Mouse (Mus musculus) v-Abl transformed pro-B cells (cell line): ENCODE measurements at regions not wholly inside any gene's neighbourhood (a gene's known extent, or its start where the extent isn't known, plus 50 kb on each side); places are given as distances from the start of the nearest gene placed in this dataset.

Source experiments
- in situ Hi-C, 2 experiments: fragments of 400-800 bp; cut with MboI; formaldehyde crosslinking; loops; one replicate each; pipeline ENCODE4 v1.15.1; 2025; ENCODE audit not compliant: unreplicated experiment in 2 of 2

- in situ Hi-C loops = no loop called here
These were observed 147.8 kb upstream of the Zfp703 start for GRCm38 (mm10) chr8:26829313-26829712.

GRCm38 (mm10) chr8:26831148-26831547 lies 146.0 kb upstream of the Zfp703 start:
- in situ Hi-C loops = no loop called here

- in situ Hi-C loops = no loop called here
These were observed 145.3 kb upstream of the Zfp703 start for GRCm38 (mm10) chr8:26831790-26832189.

GRCm38 (mm10) chr8:26832546-26832945 lies 144.6 kb upstream of the Zfp703 start:
- in situ Hi-C loops = no loop called here

- in situ Hi-C loops = no loop called here
These were observed 143.8 kb upstream of the Zfp703 start for GRCm38 (mm10) chr8:26833297-26833696.

- in situ Hi-C loops = no loop called here
These were observed 143.3 kb upstream of the Zfp703 start for GRCm38 (mm10) chr8:26833784-26834183.

- in situ Hi-C loops = no loop called here
These were observed 142.5 kb upstream of the Zfp703 start for GRCm38 (mm10) chr8:26834604-26835003.

GRCm38 (mm10) chr8:26835076-26835475 lies 142.0 kb upstream of the Zfp703 start:
- in situ Hi-C loops = no loop called here

- in situ Hi-C loops = no loop called here
These were observed 141.5 kb upstream of the Zfp703 start for GRCm38 (mm10) chr8:26835616-26836015.

GRCm38 (mm10) chr8:26836552-26836951 lies 140.6 kb upstream of the Zfp703 start:
- in situ Hi-C loops = no loop called here

- in situ Hi-C loops = no loop called here
These were observed 136.8 kb upstream of the Zfp703 start for GRCm38 (mm10) chr8:26840286-26840685.

- in situ Hi-C loops = no loop called here
These were observed 136.1 kb upstream of the Zfp703 start for GRCm38 (mm10) chr8:26840745-26841680.

- in situ Hi-C loops = no loop called here
These were observed 133.4 kb upstream of the Zfp703 start for GRCm38 (mm10) chr8:26843714-26844113.

- in situ Hi-C loops = no loop called here
These were observed 132.9 kb upstream of the Zfp703 start for GRCm38 (mm10) chr8:26844132-26844808.

- in situ Hi-C loops = no loop called here
These were observed 132.3 kb upstream of the Zfp703 start for GRCm38 (mm10) chr8:26844809-26845143.

- in situ Hi-C loops = no loop called here
These were observed 131.5 kb upstream of the Zfp703 start for GRCm38 (mm10) chr8:26845481-26846194.

- in situ Hi-C loops = no loop called here
These were observed 130.1 kb upstream of the Zfp703 start for GRCm38 (mm10) chr8:26847009-26847408.

GRCm38 (mm10) chr8:26848098-26848772 lies 128.9 kb upstream of the Zfp703 start:
- in situ Hi-C loops = no loop called here

GRCm38 (mm10) chr8:26848955-26849684 lies 128.0 kb upstream of the Zfp703 start:
- in situ Hi-C loops = no loop called here
